Mouse (Mus musculus) olfactory bulb, adult 2 months (tissue): ENCODE measurements at regions not wholly inside any gene's neighbourhood (a gene's known extent, or its start where the extent isn't known, plus 50 kb on each side); places are given as distances from the start of the nearest gene placed in this dataset.

ENCODE experiments used
- CTCF ChIP-seq: fragments of 200-500 bp; IDR thresholded peaks from 2 replicates; pipeline ENCODE4 v1.5.1; 2012; ENCODE audit warnings: low read depth, mild to moderate bottlenecking, low read length, moderate library complexity; ENCODE audit not compliant: insufficient read depth
- POLR2A ChIP-seq: fragments of 200-500 bp; IDR thresholded peaks from 2 replicates; pipeline ENCODE4 v1.6.1; 2012; ENCODE audit warnings: mild to moderate bottlenecking, low read depth, low read length, moderate library complexity; ENCODE audit not compliant: insufficient read depth

DNA sequence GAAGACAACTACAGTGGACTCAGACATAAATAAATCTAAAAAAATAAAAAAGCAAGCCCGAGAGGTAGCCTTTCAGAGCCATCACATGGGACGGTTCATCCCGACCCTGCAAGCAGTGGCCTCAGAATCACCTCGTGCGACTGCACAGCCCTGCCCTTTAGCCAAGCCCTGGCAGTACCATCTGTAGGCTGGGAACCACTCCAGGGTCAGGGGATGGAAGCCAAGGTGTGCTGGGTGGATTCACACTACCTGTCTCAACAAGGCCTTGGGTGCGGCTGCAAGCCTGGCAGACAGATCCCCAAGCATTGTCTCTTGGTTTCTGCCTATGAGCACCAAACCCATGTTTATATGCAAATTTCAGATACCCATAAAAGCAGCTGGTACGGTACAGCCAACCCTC is 115.3 kb upstream of the A530016L24Rik start:
- TF ChIP-seq CTCF: no peak
- TF ChIP-seq POLR2A: no peak
